Mouse (Mus musculus): Measurements from ENCODE around the gene Baiap2. TPM values are rescaled to one million over a fixed set of nuclear protein-coding genes. Genes with fewer than 3 reads are reported as not detected.

Gene Baiap2
- polyA plus RNA-seq, 1 experiment from 2014 or later = 11.6 TPM

DNA sequence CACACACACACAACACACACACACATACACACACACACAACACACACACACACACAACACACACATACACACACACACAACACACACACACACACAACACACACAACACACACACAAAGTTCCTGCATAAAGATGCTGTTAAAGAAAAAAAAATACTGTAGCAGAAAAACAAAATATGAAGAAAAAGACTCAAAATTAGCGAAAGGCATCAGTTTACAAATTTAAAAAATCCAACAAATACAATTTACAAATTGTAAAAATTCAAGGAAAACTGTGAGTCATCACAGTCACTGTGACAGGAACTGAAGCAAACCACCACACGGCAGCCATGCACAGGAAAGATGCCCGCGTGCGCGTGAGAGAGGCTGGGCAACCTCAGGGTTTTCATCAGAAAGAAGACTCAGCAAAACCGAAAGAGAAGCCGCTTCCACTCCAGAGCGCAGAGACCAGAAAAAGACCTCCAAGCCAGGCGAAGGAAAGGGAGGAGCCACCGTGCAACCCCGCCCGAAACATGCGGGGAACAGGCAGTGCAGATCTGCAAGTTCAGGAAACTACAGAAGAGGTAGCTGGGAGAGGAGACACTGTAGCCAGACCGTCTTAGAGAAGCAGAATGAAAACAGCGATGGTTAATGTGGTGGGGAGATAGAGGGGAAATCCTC lies 14.4 kb upstream of the Baiap2 start:
- no peak for DNase-seq (ENCODE audit: low spot score)
- Histone ChIP-seq H3K27me3 (ENCODE audit: insufficient read depth, poor library complexity, severe bottlenecking) (no peaks in the 10 kb centered on the region; the same call in 1 of the 2 replicates), H3K4me1 (peaks cover 21% of the 10 kb centered on the region), H3K36me3 (no peaks in the 10 kb centered on the region), H3K4me3 (peak overlapping the region; percentile 28), H3K9me3 (no peaks in the 10 kb centered on the region), H3K27ac (no peak overlapping the region)
- 55% methylated on average over 16 of the region's 16 CpGs for WGBS

GRCm38 (mm10) chr11:119929603-119930265 lies 12.8 kb upstream of the Baiap2 start:
- Histone ChIP-seq H3K9me3 (no peaks in the 10 kb centered on the region), H3K36me3 (no peaks in the 10 kb centered on the region), H3K4me3 (no peak overlapping the region), H3K4me1 (peaks cover 17% of the 10 kb centered on the region; the same call in 1 of the 2 replicates), H3K27ac (no peak overlapping the region), H3K27me3 (ENCODE audit: insufficient read depth, poor library complexity, severe bottlenecking) (no peaks in the 10 kb centered on the region; the same call in none of the 2 replicates)
- 76% methylated on average over 6 of the region's 6 CpGs for WGBS
- DNase-seq (ENCODE audit: low spot score) = no peak

GRCm38 (mm10) chr11:119931809-119932208 lies 10.8 kb upstream of the Baiap2 start:
- no peaks in the 10 kb centered on the region for H3K9me3 ChIP-seq
- no peak for DNase-seq (ENCODE audit: low spot score)
- H3K4me3 ChIP-seq = no peak overlapping the region
- H3K36me3 ChIP-seq = no peaks in the 10 kb centered on the region
- peaks cover 5% of the 10 kb centered on the region for H3K27me3 ChIP-seq (ENCODE audit: insufficient read depth, poor library complexity, severe bottlenecking)
- no peak overlapping the region for H3K27ac ChIP-seq
- 79% methylated on average over 10 of the region's 10 CpGs for WGBS
- H3K4me1 ChIP-seq = peaks cover 24% of the 10 kb centered on the region

DNA sequence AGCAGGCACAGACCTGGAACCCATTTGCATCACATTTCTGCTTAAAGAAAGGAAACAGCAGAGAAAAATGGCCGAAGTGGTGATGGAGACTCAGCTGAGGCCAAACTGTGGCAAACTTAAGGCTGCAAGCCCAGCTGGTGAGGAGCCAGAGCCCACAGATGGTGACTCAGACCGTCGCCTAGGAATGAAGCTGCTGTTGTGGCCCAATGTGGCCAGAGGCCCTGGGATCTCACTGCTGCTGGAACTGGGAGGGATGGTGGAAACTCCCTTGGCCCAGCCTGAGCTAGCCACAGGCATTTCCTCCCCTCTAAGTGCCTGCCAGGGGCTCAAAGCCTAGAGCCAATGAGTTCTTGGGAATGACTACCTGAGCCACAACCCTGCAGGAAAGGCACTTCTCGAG lies 9.4 kb upstream of the Baiap2 start:
- 64% methylated on average over 4 of the region's 4 CpGs for WGBS
- no peak overlapping the region for H3K27ac ChIP-seq
- H3K27me3 ChIP-seq (ENCODE audit: insufficient read depth, poor library complexity, severe bottlenecking) = peaks cover 19% of the 10 kb centered on the region
- H3K36me3 ChIP-seq = no peaks in the 10 kb centered on the region
- H3K4me3 ChIP-seq = no peak overlapping the region
- peaks cover 35% of the 10 kb centered on the region for H3K4me1 ChIP-seq
- no peaks in the 10 kb centered on the region for H3K9me3 ChIP-seq
- DNase-seq (ENCODE audit: low spot score) = no peak

DNA sequence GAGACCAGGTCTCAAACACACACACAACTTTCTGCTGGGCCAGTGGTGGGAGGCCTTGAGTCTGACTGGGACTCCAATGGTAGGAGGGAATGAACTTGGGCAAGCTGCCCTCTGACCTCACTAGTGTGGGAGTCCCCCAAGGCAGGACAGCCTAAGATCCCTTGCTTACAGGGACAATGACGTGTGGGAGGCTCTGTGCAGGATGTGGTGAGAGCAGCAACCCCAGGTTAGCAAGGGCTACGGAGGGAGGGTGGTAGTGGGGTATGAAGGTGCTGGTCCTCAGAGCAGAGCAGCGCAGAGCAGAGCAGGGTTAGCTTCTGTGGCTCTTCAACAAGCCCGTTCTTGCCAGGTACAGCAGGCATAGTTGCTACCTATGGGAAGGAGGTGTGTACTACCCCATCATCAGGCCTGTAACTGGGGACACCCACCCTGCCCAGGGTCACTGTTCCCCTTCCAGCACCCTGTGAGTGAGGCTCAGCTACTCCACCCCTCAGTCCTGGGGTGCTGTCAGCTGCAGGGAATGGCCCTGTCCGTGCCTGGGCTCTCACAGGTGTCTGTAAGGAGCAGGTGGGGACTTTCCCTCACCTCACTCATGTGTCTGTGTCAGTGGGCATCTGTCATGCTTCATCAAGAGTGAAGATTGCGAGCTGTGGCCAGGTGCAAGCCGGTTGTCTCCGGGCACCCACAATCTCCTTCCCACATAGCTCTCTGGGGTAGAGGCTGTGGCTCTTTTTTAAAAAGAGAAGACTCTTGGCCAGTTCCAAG lies 8.6 kb upstream of the Baiap2 start:
- Histone ChIP-seq H3K4me3 (no peak overlapping the region), H3K36me3 (no peaks in the 10 kb centered on the region), H3K27me3 (ENCODE audit: insufficient read depth, poor library complexity, severe bottlenecking) (peaks cover 27% of the 10 kb centered on the region), H3K27ac (no peak overlapping the region), H3K9me3 (no peaks in the 10 kb centered on the region), H3K4me1 (peaks cover 44% of the 10 kb centered on the region)
- 76% methylated on average over 8 of the region's 8 CpGs for WGBS
- no peak for DNase-seq (ENCODE audit: low spot score)

GRCm38 (mm10) chr11:119934773-119935172 lies 7.8 kb upstream of the Baiap2 start:
- 68% methylated on average over 8 of the region's 8 CpGs for WGBS
- Histone ChIP-seq H3K4me3 (no peak overlapping the region), H3K27me3 (ENCODE audit: insufficient read depth, poor library complexity, severe bottlenecking) (peaks cover 35% of the 10 kb centered on the region), H3K9me3 (no peaks in the 10 kb centered on the region), H3K27ac (no peak overlapping the region), H3K4me1 (peaks cover 52% of the 10 kb centered on the region), H3K36me3 (no peaks in the 10 kb centered on the region)
- no peak for DNase-seq (ENCODE audit: low spot score)

DNA sequence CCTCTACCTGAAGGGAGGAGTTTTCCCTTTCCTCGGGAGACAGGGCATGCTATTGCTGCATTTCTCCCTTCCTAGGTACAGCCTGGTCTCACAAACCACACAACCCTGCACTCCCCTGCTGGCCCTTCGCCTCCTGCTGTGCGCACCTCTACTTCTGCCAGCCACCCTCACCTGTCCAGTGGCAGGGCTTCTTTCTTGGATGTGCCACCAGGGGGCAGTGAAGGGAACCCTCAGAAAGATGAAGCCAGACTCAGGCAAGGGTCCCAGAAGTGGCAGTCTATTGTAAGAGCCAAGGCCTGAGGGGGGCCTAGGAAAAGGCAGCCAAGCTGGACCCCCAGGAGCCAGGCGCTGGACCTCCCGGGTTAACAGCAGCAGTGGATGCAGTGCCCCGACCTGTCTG lies 7.1 kb upstream of the Baiap2 start:
- Histone ChIP-seq H3K27me3 (ENCODE audit: insufficient read depth, poor library complexity, severe bottlenecking) (peaks cover 42% of the 10 kb centered on the region), H3K9me3 (no peaks in the 10 kb centered on the region), H3K4me3 (no peak overlapping the region), H3K27ac (no peak overlapping the region), H3K36me3 (no peaks in the 10 kb centered on the region), H3K4me1 (peaks cover 55% of the 10 kb centered on the region)
- no peak for DNase-seq (ENCODE audit: low spot score)
- 38% methylated on average over 6 of the region's 6 CpGs for WGBS

GRCm38 (mm10) chr11:119936456-119936855 lies 6.1 kb upstream of the Baiap2 start:
- Histone ChIP-seq H3K27ac (peak overlapping the region; percentile 33; the same call in 1 of the 2 replicates), H3K36me3 (no peaks in the 10 kb centered on the region), H3K9me3 (no peaks in the 10 kb centered on the region), H3K4me1 (peaks cover 64% of the 10 kb centered on the region), H3K4me3 (no peak overlapping the region), H3K27me3 (ENCODE audit: insufficient read depth, poor library complexity, severe bottlenecking) (peaks cover 52% of the 10 kb centered on the region)
- DNase-seq (ENCODE audit: low spot score) = no peak
- 73% methylated on average over 2 of the region's 2 CpGs for WGBS

- Histone ChIP-seq H3K36me3 (no peaks in the 10 kb centered on the region), H3K4me1 (peaks cover 68% of the 10 kb centered on the region), H3K27ac (0 out of 2 replicates have a peak overlapping the region, but pooled peaks have one; percentile 33), H3K4me3 (no peak overlapping the region; the same call in 1 of the 2 replicates), H3K27me3 (ENCODE audit: insufficient read depth, poor library complexity, severe bottlenecking) (peaks cover 56% of the 10 kb centered on the region), H3K9me3 (no peaks in the 10 kb centered on the region)
- 53% methylated on average over 12 of the region's 12 CpGs for WGBS
- no peak for DNase-seq (ENCODE audit: low spot score)
Measured at GRCm38 (mm10) chr11:119937216-119937615, 5.3 kb upstream of the Baiap2 start.

DNA sequence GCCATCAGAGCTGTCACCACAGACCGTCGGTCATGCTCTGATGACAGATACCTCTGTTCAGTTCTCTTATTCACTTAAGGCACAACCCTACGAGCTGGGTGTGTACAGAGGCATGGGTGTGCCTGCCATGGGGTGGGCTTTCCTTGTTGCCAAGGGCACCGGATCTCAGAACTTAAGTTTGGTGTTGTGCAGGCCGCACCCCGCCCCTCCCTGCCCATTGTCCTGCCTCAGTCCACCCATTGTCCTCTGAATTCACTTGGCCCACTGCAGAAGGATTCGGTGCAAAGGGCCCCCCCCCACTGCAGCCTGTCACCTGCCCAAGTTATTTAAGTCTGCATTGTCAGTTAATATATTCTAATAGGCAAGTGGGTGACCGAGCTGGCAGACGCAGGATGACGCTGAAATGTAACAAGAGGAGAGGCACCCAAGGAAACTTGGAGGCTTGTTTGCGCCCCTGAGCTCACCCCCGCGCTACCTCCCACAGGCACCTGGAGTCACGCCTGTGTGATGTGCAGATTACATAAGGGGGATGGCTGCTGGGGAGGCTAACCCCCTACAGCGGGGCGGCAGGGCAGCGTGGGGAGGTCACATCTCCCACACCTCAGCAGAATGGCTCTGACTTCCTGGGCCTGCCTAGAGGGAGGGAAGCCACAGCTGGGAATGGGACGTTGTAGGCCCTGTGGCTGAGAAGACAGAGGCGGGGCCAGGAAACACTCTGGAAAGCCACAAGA lies 4.6 kb upstream of the Baiap2 start:
- no peaks in the 10 kb centered on the region for H3K36me3 ChIP-seq
- H3K4me1 ChIP-seq = peaks cover 68% of the 10 kb centered on the region
- 0 out of 2 replicates have a peak overlapping the region, but pooled peaks have one; percentile 4 for H3K27ac ChIP-seq
- no peak for DNase-seq (ENCODE audit: low spot score)
- no peak overlapping the region for H3K4me3 ChIP-seq
- 47% methylated on average over 19 of the region's 19 CpGs for WGBS
- no peaks in the 10 kb centered on the region for H3K9me3 ChIP-seq
- peaks cover 56% of the 10 kb centered on the region for H3K27me3 ChIP-seq (ENCODE audit: insufficient read depth, poor library complexity, severe bottlenecking)

GRCm38 (mm10) chr11:119939073-119939710 lies 3.4 kb upstream of the Baiap2 start:
- no peak for DNase-seq (ENCODE audit: low spot score)
- Histone ChIP-seq H3K4me1 (peaks cover 80% of the 10 kb centered on the region), H3K27me3 (ENCODE audit: insufficient read depth, poor library complexity, severe bottlenecking) (peaks cover 58% of the 10 kb centered on the region), H3K9me3 (no peaks in the 10 kb centered on the region), H3K4me3 (no peak overlapping the region), H3K36me3 (no peaks in the 10 kb centered on the region), H3K27ac (0 out of 2 replicates have a peak overlapping the region, but pooled peaks have one; percentile 9)
- 46% methylated on average over 8 of the region's 8 CpGs for WGBS

GRCm38 (mm10) chr11:119939711-119940106 lies 2.9 kb upstream of the Baiap2 start:
- 59% methylated on average over 4 of the region's 4 CpGs for WGBS
- Histone ChIP-seq H3K36me3 (no peaks in the 10 kb centered on the region), H3K27me3 (ENCODE audit: insufficient read depth, poor library complexity, severe bottlenecking) (peaks cover 62% of the 10 kb centered on the region), H3K4me1 (peaks cover 83% of the 10 kb centered on the region), H3K4me3 (no peak overlapping the region), H3K27ac (no peak overlapping the region), H3K9me3 (no peaks in the 10 kb centered on the region)
- DNase-seq (ENCODE audit: low spot score) = no peak

All from heart, embryonic 10.5 days (tissue).